Mouse (Mus musculus): ENCODE measurements around the gene Gm6588. TPM values are rescaled to one million over a fixed set of nuclear protein-coding genes. Genes with fewer than 3 reads are reported as not detected.

The Gm6588 gene
- total and polyA plus RNA-seq, 2 experiments from 2014 or later, result 0.25 TPM; not detected in 1

GRCm38 (mm10) chr5:112432033-112432432 is 17.2 kb upstream of the Gm6588 start:
- ATAC-seq (no peak), DNase-seq (ENCODE audit: low spot score) (no peak)
- H3K4me2 ChIP-seq (ENCODE audit: low read depth, low read length), result no peak overlapping the region
- no peaks in the 10 kb centered on the region for H3K27me3 ChIP-seq (ENCODE audit: insufficient read depth, low read length)
- H3K9ac ChIP-seq (replicated peaks; ENCODE audit: low read length), result no peak overlapping the region
- WGBS, result 67% methylated on average over 5 of the region's 5 CpGs
- no peaks in the 10 kb centered on the region for H3K4me1 ChIP-seq (ENCODE audit: insufficient read depth, low read length)
- no peaks in the 10 kb centered on the region for H3K9me3 ChIP-seq (ENCODE audit: low read length)
- no peak overlapping the region for H3K4me3 ChIP-seq (ENCODE audit: low read length)
- no peak overlapping the region for H3K27ac ChIP-seq
- TF ChIP-seq CTCF (IDR thresholded peaks at IDR 0.05; ENCODE audit: low read depth), result no peak
- no peaks in the 10 kb centered on the region; the same call in none of the 2 replicates for H3K36me3 ChIP-seq (ENCODE audit: insufficient read depth, low read length)

- no peak overlapping the region for H3K4me2 ChIP-seq (ENCODE audit: low read depth, low read length)
- WGBS, result under 1% methylated on average over 8 of the region's 8 CpGs
- DNase-seq (ENCODE audit: low spot score) (peak; percentile 85), ATAC-seq (peak; percentile 38)
- H3K9ac ChIP-seq (replicated peaks; ENCODE audit: low read length), result 0 out of 2 replicates have a peak overlapping the region, but pooled peaks have one; percentile 23
- peak; percentile 95 for TF ChIP-seq CTCF (IDR thresholded peaks at IDR 0.05; ENCODE audit: low read depth)
- H3K27me3 ChIP-seq (ENCODE audit: insufficient read depth, low read length), result no peaks in the 10 kb centered on the region
- H3K27ac ChIP-seq, result no peak overlapping the region
- H3K4me1 ChIP-seq (ENCODE audit: insufficient read depth, low read length), result no peaks in the 10 kb centered on the region
- no peaks in the 10 kb centered on the region for H3K9me3 ChIP-seq (ENCODE audit: low read length)
- no peaks in the 10 kb centered on the region; the same call in none of the 2 replicates for H3K36me3 ChIP-seq (ENCODE audit: insufficient read depth, low read length)
- H3K4me3 ChIP-seq (ENCODE audit: low read length), result no peak overlapping the region
Measured at GRCm38 (mm10) chr5:112433004-112433403, 16.2 kb upstream of the Gm6588 start.

- no peak for ATAC-seq
- DNase-seq (ENCODE audit: low spot score), result no peak
- WGBS, result 45% methylated on average over 10 of the region's 10 CpGs
Measured at GRCm38 (mm10) chr5:112438535-112438934, 10.7 kb upstream of the Gm6588 start.

GRCm38 (mm10) chr5:112453088-112453487 is 3.9 kb downstream of the Gm6588 start:
- H3K4me2 ChIP-seq (ENCODE audit: low read depth, low read length), result no peak overlapping the region
- WGBS, result 81% methylated on average over 9 of the region's 9 CpGs
- no peak overlapping the region for H3K27ac ChIP-seq
- H3K9me3 ChIP-seq (ENCODE audit: low read length), result no peaks in the 10 kb centered on the region
- H3K4me1 ChIP-seq (ENCODE audit: insufficient read depth, low read length), result no peaks in the 10 kb centered on the region
- no peak for TF ChIP-seq CTCF (IDR thresholded peaks at IDR 0.05; ENCODE audit: low read depth)
- DNase-seq (ENCODE audit: low spot score), result no peak
- H3K9ac ChIP-seq (replicated peaks; ENCODE audit: low read length), result no peak overlapping the region
- ATAC-seq, result no peak
- H3K4me3 ChIP-seq (ENCODE audit: low read length), result no peak overlapping the region
- peaks cover 9% of the 10 kb centered on the region; the same call in 1 of the 2 replicates for H3K36me3 ChIP-seq (ENCODE audit: insufficient read depth, low read length)
- H3K27me3 ChIP-seq (ENCODE audit: insufficient read depth, low read length), result no peaks in the 10 kb centered on the region

More at GRCm38 (mm10) chr5:112438535-112438934, 10.7 kb upstream of the Gm6588 start:
- Histone ChIP-seq H3K4me1 (ENCODE audit: insufficient read depth, low read length) (no peaks in the 10 kb centered on the region), H3K27me3 (ENCODE audit: insufficient read depth, low read length) (no peaks in the 10 kb centered on the region), H3K9me3 (ENCODE audit: low read length) (no peaks in the 10 kb centered on the region), H3K36me3 (ENCODE audit: insufficient read depth, low read length) (no peaks in the 10 kb centered on the region; the same call in 1 of the 2 replicates), H3K9ac (replicated peaks; ENCODE audit: low read length) (no peak overlapping the region), H3K4me3 (ENCODE audit: low read length) (no peak overlapping the region), H3K27ac (no peak overlapping the region), H3K4me2 (ENCODE audit: low read depth, low read length) (no peak overlapping the region)
- TF ChIP-seq CTCF (IDR thresholded peaks at IDR 0.05; ENCODE audit: low read depth), result no peak

- Histone ChIP-seq H3K27ac (no peak overlapping the region), H3K9ac (replicated peaks; ENCODE audit: low read length) (no peak overlapping the region), H3K36me3 (ENCODE audit: insufficient read depth, low read length) (peaks cover 9% of the 10 kb centered on the region; the same call in 1 of the 2 replicates), H3K9me3 (ENCODE audit: low read length) (no peaks in the 10 kb centered on the region), H3K4me1 (ENCODE audit: insufficient read depth, low read length) (no peaks in the 10 kb centered on the region), H3K4me3 (ENCODE audit: low read length) (no peak overlapping the region), H3K27me3 (ENCODE audit: insufficient read depth, low read length) (no peaks in the 10 kb centered on the region), H3K4me2 (ENCODE audit: low read depth, low read length) (no peak overlapping the region)
- WGBS, result 64% methylated on average over 12 of the region's 12 CpGs
- TF ChIP-seq CTCF (IDR thresholded peaks at IDR 0.05; ENCODE audit: low read depth), result peak; percentile 65
- ATAC-seq (0 out of 2 replicates have a peak, but pooled peaks have one; percentile 35), DNase-seq (ENCODE audit: low spot score) (peak; percentile 77)
Measured at GRCm38 (mm10) chr5:112454966-112455555, 5.8 kb downstream of the Gm6588 start.

DNA sequence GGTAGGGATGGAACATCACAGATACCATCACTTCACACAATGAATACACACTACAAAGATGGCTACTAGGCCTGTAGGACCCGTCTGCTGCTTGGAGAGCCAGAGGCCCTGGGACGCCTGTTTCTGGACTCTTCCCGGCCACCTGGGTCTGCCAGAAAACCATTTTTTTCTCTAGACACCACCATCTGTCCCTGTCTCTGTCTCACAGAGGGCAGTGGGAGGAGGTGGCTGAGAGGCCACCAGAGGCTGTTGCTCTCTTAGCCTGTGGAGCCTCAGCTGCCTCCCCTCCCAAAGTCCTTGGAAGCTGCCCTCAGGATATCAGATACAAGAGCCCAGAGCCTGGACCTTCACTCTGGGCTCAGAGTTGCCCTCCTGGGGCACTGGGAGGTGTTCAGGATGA is 10.7 kb downstream of the Gm6588 start:
- 50% methylated on average over 3 of the region's 3 CpGs for WGBS
- no peak for TF ChIP-seq CTCF (IDR thresholded peaks at IDR 0.05; ENCODE audit: low read depth)
- Histone ChIP-seq H3K27ac (no peak overlapping the region), H3K4me3 (ENCODE audit: low read length) (no peak overlapping the region), H3K9ac (replicated peaks; ENCODE audit: low read length) (no peak overlapping the region), H3K9me3 (ENCODE audit: low read length) (no peaks in the 10 kb centered on the region), H3K36me3 (ENCODE audit: insufficient read depth, low read length) (peaks cover 17% of the 10 kb centered on the region; the same call in 1 of the 2 replicates), H3K4me2 (ENCODE audit: low read depth, low read length) (no peak overlapping the region), H3K4me1 (ENCODE audit: insufficient read depth, low read length) (no peaks in the 10 kb centered on the region), H3K27me3 (ENCODE audit: insufficient read depth, low read length) (no peaks in the 10 kb centered on the region)
- ATAC-seq (peak; percentile 36; the same call in 1 of the 2 replicates), DNase-seq (ENCODE audit: low spot score) (peak; percentile 38)

- Histone ChIP-seq H3K27me3 (ENCODE audit: insufficient read depth, low read length) (no peaks in the 10 kb centered on the region), H3K27ac (no peak overlapping the region), H3K36me3 (ENCODE audit: insufficient read depth, low read length) (peaks cover 12% of the 10 kb centered on the region; the same call in 1 of the 2 replicates), H3K9me3 (ENCODE audit: low read length) (no peaks in the 10 kb centered on the region), H3K4me2 (ENCODE audit: low read depth, low read length) (no peak overlapping the region), H3K9ac (replicated peaks; ENCODE audit: low read length) (no peak overlapping the region), H3K4me1 (ENCODE audit: insufficient read depth, low read length) (no peaks in the 10 kb centered on the region), H3K4me3 (ENCODE audit: low read length) (no peak overlapping the region)
- no peak for ATAC-seq
- DNase-seq (ENCODE audit: low spot score), result peak; percentile 70
- WGBS, result 21% methylated on average over 6 of the region's 6 CpGs
- TF ChIP-seq CTCF (IDR thresholded peaks at IDR 0.05; ENCODE audit: low read depth), result no peak
Measured at GRCm38 (mm10) chr5:112466331-112466730, 17.1 kb downstream of the Gm6588 start.
